Mouse (Mus musculus) gastrocnemius, postnatal 4 days (tissue): ENCODE results near the gene Shq1. TPM values are rescaled to one million over a fixed set of nuclear protein-coding genes. Genes with fewer than 3 reads are reported as not detected.

Source experiments
- DNase-seq, 2 experiments: peaks; one replicate each; pipeline ENCODE4 v3.0.0; 2021 to 2022; ENCODE audit warnings: low spot score in 2 of 2, mixed read lengths in 2 of 2
- total RNA-seq, 2 experiments: library from RNA; stranded (reverse); gene quantifications; 2 replicates each; pipeline ENCODE4 v1.2.3; 2021

Shq1 gene
- total RNA-seq, 2 experiments from 2014 or later: 3.6 to 4.7 TPM

DNA sequence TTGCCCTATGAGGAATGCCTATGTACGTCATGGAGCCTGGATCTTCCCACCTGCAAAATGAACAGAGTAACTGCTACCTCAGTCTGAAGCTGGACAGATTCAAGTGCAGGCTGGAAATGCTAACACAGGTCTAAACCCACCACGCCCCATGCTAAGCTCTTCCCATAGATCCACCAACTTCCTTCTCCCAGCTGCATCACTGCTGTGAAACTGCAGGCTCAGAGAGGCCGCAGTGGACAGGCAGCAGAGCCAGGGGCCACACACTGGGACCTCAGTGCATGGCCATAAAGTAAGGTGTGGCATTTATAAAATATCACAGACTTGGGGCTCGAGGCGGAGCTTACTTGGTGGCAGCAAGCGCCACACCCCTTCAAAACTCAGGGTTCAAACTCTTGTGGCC is 133.0 kb downstream of the Shq1 start:
- no peak for DNase-seq

DNA sequence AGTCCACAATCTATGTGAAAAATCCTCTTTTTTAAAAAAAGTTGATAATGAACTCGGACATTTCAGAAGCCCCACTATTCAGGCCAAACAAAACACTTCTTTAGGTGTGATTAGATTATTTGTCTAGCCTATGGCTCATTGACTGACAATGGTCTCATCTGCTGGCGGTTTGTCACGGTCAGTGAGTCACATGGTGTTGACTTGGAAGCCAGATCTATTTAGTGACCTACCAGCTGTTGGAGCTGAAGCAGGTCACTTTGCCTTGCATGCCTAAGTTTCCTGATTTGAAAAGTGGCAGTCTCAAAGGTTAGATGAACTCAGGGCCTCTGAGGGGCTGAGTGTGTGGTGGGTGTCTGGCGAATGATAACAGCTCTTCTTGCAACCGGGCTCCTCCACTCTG is 133.9 kb downstream of the Shq1 start:
- DNase-seq: no peak

- no peak for DNase-seq
These were observed 137.6 kb downstream of the Shq1 start for GRCm38 (mm10) chr6:100533364-100533763.

DNA sequence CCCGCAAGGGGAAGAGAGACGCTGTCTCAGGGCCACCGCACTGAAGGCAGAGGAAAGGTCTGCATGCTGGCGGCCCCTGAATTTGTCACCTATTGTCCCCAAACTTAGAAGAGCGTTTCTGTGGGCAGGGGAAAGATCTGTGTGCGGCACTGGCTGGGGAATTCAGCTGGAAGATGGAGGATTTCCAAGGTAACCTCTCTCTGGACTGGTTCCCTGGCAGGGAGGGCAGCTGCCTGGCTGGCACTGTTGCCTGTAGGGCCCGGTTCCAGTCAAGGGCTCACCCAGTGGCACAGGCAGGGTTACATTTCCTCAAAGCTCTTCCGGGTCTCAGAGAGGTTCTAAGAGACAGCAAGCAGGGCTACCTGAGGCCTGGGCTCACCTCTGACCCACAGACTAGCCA is 138.6 kb downstream of the Shq1 start:
- DNase-seq: peak; percentile 42 to 46

DNA sequence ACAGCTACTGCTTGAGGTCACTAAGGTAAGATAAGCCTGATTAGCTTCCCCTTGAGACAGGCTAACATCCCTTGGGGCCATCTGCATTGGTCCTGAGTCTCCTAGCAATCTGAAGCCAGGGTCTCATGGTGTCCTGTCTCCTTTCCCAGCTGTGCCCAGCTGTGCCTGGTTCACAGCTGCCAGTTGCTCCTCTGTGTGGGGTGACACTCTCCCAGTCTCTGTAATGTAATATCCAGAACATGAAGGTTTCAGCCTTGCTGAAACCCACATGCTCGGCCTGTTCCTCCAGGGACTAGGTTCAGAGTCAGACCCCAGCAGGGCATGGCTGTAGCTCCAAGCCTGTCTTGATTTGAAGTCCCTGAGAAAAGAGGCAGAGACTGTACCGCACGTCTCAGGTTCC is 141.3 kb downstream of the Shq1 start:
- no peak for DNase-seq

DNA sequence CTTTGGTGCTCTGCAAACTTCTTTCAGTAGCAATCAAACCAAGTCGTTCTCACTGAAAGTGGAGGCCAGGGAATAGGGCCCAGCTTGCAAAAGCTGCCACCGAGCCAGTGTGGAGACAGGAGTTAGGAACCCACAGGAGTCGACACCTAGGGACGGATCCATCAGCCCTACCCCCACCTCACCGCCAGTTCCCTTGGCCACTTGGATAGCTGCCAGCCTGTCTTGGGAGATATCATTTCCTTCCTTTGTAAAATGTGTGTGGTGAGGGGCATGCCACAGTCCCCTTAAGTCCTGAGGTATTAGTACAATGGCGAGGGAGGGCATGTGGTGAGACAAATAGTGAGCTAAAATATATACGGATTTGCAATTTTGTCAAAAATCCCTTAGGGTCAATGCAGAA is 142.4 kb downstream of the Shq1 start:
- DNase-seq: no peak

GRCm38 (mm10) chr6:100527972-100528371 is 143.0 kb downstream of the Shq1 start:
- no peak for DNase-seq

DNA sequence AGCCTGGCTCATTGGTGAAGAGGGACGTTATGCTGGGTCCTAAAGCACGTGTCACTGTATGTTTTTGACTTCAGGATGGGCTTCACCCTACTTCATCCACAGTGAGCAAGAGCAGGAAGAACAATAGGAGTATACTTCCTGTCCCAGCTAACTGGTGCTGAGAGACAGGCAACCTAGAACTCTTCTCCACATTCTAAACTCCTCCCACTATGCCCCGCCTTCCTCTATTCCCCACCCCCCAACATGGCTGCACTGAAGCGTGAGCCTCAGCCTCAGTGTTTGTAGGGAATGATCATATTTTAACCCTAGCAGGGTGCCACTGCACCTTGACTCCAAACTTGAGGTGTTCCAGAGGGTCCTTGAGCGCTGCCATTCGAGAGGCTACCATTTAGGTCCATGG is 143.8 kb downstream of the Shq1 start:
- no peak for DNase-seq

- no peak for DNase-seq
These were observed 144.9 kb downstream of the Shq1 start for GRCm38 (mm10) chr6:100526066-100526465.

GRCm38 (mm10) chr6:100525496-100525895 is 145.5 kb downstream of the Shq1 start:
- DNase-seq: no peak

DNA sequence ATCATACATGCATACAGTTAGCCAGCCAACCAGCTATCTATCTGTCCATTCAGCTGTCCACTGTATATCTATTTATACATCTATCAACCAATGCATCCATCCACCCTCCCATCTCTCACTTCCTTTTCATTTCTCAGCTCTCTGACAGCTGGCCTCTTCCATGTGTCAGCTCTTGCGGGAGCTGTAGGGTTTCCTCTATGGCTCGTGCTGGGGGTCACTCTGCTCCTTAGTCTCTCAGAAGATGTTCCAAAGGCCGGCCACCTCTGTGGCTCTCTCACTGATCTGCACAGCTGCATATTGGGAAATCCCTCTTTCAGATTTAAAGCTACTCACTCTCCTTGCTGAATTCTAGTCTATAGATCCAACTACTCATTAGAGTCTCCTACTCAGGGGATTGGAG is 148.5 kb downstream of the Shq1 start:
- no peak for DNase-seq

DNA sequence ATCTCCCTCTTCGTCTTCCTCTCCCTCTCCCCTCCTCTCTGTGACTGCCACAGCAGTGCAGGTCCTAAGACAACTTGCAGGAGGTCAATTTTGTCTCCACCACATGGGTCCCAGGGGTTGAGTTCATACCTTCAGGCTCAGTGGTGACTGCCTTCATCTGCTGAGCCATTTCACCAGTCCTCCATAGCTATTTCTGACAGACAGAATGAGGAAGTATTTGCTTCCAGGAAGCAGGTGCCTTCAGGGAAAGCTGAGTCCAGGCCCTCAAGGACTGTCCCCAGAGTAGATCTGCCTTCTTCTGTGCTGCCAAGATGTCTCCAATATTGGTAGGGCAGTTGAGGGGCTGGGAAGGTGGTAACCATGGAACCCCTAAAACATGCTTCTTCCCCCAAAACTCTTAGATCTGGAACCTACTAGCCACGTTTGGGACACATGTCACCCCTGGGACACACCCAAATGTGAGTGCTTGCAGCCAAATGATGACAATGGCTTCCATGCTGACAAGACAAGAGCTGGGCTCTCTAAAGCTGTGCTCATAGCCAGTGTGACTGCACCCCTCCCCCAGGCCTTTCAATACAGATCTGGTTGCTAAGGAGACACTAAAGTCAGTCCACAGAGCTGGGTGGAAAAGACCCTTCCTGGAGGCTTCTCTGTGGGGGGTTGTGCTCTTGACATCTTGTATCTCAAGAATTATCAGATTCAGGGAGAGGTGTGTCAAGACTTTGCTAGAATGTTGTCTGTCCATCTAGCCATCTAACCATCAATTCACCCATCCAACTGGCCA is 149.2 kb downstream of the Shq1 start:
- no peak for DNase-seq

DNA sequence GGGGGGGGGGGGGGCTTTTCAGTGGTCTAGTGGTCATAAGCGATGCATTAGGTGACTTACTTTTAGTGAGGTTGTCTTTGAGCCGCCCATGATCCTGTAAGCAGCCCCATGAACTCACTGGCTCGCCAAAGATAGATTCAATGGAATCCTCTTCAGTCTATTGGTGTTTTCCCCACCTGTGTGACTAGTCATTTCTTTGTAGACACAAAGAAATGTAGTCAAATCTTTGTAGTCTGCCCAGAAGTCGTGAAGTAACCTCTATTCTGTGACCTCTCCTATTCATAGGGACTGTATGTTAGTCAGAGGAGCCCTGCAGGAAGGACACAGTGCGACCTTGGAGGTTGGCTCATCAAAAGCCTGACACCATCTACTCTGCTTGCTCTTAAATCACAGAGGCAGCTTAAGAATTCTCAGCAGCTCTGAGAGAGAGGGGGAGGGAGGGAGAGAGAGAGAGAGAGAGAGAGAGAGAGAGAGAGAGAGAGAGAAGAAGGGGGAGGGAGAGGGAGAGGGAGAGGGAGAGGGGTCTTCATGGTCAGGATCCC is 150.3 kb downstream of the Shq1 start:
- no peak for DNase-seq

GRCm38 (mm10) chr6:100519837-100520236 is 151.1 kb downstream of the Shq1 start:
- no peak for DNase-seq

Other genes with a start within 250 kb of the Shq1 start
- 10 to 100 TPM; 12.2 to 12.9 TPM for gene Gxylt2, start 33.6 kb upstream of the Shq1 start, total RNA-seq
- 10 to 100 TPM; 71.7 to 79.0 TPM for gene Ppp4r2, start 162.5 kb upstream of the Shq1 start, total RNA-seq